Mouse (Mus musculus) thymus, postnatal 4 days (tissue): ENCODE data around the gene Lsmem1.
A peak's percentile ranks its signal among the peaks of the same experiment; 100 is the strongest.

Experiments
- DNase-seq: peaks from one replicate; pipeline ENCODE4 v3.0.0; 2021

The Lsmem1 gene

DNA sequence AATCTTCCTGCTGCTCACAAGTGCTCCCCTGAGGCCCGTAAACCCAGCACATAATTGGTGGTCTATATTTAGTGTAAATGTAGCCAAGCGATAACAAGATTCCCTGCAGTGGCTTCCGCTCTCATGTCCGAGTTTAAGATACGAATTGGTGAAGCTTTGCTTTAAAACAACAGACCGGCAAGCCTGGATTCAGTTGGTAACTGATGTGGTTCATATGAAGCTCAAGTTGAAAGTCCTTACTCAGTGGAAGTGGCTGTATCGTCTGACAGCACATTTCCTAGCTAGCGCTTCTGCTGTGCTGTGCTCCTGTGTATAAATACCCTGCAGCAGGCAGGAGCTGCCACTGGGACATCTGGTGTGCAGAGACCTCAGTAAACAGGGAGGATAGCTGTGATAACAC, at the start of gene Lsmem1:
Gene Lsmem1 (minus strand): TSS at position 189 of the 400 bp plus-strand sequence.
- peak; percentile 67 for DNase-seq

DNA sequence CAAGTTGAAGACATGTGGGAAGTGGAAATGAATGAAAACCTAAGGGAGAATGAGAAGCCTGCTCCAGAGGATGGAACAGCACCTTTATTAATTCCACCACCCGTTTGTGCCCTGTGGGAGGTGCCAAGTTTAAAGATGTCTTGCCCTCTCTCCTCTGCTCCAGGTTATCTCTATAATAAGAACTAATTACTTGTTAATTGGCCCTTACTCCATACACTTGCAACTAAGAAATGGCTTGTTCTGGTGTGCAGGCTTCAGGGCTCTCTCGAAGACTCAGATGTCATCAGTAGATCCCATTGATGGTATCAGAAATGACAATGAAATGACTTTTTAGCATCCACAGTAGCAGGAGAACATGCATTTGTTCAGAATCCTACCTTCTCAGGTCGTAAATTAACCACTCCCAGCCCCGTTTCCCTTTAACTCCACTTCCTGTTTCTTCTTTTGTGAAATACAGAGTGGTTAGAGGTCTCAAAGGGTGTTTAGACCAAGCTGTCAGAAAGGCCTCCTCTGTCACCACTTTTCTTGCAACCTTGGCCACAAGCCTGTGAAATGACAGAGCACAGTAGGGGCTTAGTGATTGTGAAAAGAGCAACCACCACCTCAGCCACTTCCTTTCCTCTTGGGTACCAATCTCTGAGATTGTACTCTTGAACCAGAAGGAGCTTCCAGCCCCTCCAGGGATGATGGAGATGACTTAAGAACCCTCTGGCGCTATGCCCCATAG, 49.3 kb upstream of the Lsmem1 start, which contains the start of gene Ifrd1:
Gene Ifrd1 (minus strand): TSS at position 51 of the 727 bp plus-strand sequence.
- no peak for DNase-seq

DNA sequence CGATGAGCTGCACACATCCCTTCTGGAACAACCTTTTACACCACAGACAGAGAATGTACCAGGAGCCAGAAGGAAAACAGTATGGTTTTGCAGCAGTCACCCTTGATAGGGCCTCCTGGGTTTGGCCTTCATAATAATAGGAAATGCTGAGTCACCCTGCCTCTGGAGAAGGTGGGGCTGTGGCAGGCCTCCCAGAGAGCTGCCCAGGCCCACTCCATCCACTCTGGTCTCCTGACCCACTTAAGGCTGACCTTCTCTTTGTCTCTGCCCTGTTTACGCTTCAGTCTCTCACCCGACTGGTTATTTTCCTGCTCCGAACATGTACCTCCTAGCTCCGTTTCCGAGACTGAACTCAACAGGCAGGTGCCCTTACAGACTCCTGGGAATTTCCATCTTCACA, 48.7 kb upstream of the Lsmem1 start:
- DNase-seq = no peak

DNA sequence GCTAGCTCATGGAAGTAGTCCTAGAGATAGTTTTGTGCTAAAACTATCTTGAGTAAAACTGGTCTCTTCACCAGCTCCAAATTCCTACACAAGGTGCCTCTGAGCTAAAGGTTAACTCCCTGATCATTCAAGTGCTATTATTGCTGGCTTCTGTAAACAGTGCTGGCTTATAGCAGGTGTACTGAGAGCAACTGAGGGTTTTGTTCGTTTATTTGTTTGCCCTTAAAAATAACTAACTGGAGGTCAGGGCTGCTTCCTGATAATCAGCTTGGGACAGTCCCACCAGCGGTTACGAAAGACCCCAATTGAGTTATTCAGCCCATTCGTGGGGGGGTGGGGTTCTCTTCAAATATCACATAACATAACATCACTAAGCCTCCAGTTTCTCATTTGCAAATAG, 48.1 kb upstream of the Lsmem1 start:
- no peak for DNase-seq

DNA sequence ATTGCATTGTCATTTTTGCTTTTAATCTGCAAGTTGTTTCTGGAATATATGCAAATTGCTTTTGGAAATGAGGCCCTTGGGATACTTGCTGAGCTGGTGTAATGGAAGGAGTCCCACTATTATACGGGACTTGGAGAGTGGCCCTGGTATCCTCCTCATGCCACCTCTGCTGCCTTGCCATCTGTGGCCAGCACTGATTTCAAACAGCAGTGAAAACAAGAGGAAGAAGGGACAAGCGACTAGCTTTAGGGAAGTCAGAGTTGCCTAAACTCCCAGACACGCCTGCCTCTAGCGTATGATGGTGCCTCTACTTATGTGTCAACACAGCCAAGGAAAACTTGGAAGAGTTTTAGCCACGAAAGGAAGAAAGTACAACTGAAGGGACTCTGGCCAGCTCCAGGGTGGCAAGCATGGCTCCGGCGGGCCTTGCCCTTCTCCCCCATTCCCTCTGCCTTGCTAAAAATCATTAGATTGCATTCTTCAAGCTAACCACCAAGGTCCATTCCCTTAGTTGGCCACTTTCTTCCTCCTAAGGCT, 46.2 kb upstream of the Lsmem1 start:
- DNase-seq = no peak

DNA sequence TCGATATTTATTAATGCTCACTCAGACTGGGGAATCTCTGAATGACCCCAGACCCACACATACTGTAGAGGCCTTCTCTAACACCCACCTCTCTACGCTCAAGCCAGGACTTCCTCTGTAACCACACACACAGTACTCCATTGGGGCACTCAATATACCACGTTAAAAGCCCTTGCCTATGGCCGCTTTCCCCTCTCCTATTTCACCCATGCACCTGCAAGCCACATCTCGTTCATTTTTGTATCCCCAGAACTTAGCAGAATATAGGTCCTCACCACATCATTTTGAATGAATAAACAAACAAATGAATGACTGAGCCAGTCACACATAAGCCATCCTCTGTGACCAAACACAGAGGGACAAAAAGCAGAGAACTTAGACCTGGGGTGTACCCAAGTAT, 45.6 kb upstream of the Lsmem1 start:
- no peak for DNase-seq

DNA sequence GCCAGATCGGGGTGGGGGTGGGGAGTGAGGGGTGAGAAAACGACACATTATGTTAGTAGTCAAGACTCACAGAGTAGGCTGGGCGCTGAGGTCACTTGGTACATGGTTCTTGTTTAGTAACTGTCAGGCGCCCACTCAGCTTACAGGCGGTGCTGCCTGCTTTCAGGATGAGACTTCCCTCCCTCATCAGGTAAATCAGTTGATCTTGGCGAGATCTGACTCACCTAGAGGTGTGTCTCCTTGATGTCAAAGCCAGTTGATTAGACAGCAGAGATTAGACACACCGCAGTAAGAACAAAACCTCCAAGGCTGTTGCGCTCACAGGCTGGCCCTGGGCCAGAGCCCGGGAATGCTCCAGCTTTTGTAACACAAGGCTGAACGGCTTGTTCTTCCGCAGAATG, 44.5 kb upstream of the Lsmem1 start:
- DNase-seq = no peak

DNA sequence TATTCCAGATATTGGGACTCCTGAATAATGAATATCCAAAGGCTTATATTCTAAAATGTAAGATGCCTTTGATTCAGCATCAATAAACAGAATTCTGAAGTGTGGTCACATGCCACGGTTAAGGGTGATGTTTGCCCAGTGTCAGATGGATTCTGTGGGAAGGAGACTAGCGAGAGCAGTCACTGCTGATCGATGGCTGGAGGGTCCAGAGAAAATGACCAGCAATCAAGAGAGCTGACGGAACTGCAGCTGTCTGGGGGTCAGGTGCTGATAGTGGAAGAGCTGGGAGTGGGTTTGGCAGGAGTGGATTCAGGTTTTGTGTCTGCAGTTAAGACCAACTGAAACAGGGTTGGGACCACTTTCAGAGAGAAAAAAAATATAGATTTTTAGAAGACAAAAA, 44.0 kb upstream of the Lsmem1 start:
- no peak for DNase-seq

DNA sequence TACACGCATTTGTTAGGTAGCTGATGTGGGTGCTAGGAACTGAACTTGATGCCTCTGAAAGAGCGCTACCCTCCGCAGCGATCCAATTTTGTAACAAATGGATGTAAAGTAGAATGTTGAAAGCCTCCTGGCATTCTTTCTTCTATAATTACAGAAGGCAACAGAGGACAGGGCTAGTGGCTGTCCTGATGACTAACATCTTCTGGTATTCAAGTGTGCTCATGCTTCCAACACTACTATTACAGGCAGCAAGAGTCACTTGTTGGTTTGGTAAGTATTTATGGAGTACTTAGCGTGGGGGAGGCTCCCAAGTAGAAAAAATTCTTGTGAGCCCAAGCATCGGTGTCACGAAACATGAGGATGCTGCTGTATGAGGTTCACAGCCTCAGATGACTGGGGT, 39.9 kb upstream of the Lsmem1 start:
- DNase-seq = no peak

DNA sequence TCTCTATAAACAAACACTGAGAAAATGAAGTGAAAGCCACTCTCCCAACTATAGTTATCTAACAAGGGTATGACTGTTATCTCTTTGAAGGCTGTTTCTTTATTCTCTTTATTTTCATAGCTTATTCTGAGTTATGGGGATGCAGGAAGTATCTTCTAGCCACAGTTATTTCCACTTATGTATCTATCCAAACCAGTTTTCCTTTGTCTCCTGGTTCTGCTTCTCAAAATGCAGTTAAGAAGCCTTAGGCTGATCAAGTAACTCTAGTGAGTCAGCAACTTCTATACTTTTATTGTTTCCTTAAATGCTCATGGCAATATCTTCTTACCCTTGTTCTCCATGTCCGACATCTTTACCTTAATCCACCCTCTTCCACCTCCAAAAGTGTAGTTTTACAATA, 32.9 kb upstream of the Lsmem1 start:
- no peak for DNase-seq

DNA sequence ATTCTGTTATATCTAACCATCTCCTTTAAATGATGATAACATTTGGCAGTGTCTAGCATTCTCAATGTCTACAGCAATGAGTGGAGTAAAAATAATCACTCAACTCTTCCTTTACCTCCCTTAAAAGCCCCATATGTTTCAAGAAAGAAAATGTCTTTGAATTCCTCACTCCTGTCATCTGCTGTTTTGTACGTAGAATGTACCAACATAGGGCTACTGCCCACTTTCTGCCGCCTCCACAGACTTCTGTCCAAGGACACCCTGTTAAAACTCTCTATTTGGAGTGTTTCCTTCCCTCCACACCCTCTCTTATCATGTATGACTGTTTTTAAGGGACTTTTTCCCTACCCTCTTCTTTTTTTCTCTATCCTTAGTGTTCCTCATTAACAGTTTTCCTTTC, 32.3 kb upstream of the Lsmem1 start:
- DNase-seq = no peak

DNA sequence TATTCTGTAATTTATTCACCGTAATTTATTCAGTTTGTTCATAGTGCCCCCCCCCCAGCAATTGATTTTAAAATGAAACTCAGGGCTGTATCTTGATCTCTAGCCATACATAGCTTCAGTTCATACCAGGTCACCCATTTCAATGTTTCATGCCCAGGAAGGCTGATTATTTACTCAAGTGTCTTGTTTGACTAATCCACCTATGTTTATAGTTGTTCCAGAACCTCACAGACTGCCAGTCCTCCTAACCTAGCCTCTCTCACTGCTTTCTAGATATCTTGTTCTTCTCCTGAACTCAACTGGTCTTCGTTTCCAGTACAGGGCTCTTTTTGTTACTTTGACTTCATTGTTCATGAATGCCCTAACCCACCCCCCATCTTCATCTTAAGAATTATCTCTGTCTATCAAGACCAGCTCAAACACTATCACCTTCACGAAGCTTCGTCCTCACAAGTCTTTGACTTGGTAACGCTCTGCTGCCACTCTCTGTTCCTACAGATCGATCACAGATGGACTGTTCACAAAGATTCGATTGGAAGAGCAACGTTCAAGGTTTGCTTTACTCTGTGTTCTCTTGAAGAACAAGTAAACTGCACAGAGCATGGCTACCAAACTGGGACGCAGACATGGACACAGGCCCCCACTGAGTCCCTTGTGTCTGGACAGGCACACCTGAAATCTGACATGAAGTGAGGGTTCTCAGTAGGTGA, 25.0 kb upstream of the Lsmem1 start:
- DNase-seq = no peak

DNA sequence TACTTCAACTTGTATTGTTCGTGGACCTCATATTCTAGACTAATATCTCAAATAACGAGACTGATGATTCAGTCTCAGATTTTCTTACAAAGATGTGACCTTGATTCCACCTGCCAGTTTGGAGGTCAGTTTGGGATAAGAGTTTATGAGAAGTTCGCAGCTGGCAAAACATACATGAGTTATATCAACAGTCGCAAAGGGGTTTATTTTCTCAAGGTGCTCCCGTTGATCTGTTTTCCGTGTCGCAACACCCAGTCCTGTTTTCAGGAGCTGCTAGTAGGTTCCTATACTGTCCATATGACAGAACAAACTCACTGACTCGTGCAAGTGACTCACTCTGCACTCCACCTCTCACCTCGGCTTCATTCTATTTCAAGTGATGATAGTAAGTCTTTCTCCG, 24.4 kb upstream of the Lsmem1 start:
- no peak for DNase-seq

DNA sequence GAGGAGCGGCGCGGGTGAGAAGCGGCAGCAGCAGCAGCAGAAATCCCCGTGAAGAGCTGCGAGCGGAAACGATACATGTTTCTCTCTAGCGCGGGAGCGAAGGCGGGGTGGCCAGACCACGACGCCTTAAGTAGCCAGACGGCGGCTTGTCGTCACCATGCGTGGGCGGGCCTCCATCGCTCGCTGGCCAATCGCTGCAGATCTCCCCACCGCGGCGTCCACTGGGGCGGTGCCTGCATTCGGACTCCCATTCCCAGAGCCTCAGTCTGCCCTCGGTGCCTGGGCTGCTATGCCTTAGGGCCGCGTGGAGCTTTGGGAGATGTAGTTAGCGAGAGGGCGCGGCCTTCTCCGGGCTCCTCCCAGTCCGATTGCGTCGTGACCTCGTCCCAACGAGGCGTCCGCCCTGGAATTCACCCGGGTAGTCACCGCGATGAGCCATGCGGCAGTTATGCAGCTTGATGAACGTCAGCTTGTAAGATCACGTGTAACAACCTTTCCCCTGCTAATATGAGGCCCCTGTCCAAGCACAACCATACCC, 23.9 kb upstream of the Lsmem1 start:
- DNase-seq = peak; percentile 99

DNA sequence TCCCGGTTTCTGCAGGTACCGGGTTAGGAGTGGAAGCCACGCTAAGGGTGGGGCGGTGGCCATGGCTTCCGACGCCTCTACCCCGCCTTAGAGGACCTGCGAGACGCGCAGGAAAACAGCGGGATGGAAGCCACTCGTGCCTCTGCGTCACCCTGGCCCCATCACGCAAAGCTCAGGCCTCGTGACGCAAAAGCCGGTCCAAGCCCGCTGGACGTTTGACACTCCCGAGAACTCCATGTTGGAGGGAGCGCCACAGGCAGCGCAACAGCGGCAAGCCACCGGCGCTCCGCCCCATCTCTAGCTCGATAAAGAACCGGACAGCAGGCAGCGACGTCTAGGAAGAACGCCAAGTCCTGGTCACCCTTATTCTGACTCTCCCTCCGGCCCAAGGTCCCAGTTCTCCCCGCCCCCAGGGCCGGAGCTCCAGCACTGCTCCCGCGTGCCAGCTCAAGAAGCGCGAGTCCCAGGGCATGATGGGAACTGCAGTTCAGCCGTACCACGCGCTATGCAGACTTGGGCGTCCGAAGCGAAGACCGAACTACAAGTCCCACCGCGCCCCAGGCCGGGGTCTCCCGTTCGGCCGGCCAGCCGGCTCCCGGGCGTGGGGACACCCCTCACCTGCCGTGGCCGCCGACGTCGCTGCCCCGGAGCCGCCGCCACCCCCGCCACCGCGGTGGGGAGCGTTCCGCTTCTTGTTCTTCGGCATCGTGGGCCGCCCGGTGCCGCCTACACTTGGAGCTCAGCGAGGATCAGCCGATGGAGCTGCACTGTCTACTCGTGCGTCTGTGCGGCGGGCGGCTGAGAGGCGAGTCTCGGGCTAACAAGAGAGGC, 23.2 kb upstream of the Lsmem1 start:
- peak; percentile 90 for DNase-seq

DNA sequence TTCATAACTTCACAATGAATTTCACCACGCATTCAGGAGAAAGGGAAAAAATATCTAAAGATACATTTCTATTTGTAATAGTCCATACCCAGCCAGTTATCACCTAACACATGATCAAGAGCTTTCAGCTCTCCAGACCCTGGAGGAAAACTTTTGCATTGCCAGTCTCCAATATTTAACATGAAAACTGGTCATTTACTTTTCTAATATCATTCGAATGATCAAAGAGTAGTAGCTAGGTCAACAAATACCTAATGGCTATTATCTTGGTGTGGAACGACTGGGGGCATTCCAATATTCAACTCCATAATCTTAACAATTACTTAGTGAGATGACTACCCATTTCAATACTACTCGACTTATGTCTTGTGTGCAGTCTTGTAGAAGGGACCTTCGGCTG, 22.3 kb upstream of the Lsmem1 start:
- DNase-seq = no peak

DNA sequence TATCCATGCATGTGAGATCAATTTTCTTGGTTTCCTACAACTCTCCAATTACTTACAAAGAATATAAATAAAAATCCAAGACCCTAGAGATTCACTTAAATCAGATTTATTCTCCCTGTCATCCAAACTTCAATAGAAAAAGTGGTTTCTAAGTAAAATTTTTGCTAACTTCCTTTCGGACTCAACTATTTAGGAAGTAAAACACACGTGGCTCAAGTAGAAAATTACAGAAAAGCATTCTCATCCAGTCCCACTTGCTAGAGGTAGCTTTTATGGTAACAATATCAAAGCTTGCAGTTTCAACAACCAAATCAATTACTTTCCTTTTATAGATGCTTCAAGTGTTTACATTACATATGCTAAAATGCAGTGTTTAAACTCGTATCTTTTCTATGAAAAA, 21.6 kb upstream of the Lsmem1 start:
- DNase-seq = no peak

DNA sequence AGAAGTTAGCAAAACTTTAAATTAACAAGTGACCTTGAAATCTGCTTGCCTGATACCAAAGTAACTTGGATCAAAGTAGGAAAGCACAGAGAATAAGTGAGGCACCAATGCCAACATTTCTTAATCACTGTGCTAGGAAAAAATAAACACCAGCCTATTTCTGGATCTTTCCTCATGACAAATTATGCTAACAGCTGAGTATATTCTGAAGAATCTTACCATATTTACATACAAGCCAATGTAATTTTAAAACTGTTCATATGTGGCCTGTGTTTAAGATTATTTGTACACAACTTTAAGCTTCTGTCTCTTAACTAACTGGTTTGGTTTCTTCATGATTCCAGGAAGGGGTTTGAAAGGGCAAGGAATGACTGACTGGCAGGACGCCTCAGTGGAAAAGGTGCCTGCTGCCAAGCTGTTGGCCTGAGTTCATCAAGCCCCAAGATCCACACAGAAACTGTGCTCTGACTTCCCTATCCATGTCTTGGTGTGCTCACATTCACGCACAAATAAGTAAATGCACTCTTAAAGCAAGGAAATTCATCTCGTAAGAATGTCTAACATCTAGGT, 20.8 kb upstream of the Lsmem1 start:
- DNase-seq = no peak

DNA sequence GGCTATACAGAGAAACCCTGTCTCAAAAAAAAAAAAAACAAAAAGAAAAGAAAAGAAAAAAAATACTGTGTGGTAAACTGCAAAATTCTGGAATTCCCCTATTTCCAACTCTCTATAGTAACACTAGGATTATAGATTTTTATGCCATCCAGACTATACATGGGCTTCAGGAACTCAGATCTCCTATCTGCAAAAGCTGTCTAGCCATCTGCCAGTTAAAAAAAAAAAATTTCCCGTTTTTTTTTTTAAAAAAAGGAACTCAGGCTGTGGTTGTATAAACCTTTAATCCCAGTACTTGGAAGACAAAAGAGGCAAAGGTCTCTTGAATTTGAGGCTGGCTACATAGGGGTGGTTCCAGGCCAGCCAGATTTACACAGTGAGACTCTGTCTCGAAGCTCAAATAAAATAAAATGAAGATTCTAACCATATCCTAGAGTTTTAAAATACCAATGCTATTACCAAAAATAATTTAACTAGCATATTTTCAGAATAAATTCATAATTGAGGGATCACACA, 19.2 kb upstream of the Lsmem1 start:
- no peak for DNase-seq

DNA sequence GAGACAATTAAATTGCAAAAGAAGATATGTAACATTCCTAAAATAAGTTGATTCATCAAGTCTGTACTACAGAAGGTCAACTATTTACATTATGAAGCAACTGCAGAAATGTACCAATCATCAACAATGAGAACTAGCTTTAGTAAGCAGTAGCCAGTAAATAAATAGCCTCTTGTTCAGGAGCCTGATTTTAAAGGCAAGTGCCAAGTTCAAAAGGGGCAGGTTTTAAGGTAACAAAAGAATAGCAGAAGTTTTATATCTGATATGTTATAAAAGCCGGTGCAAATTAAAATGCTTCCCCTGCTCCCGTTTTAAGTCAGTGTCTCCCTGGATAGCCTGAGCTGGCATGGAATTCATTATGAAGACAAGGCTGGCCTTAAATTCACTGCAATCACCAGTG, 18.5 kb upstream of the Lsmem1 start:
- DNase-seq = no peak

DNA sequence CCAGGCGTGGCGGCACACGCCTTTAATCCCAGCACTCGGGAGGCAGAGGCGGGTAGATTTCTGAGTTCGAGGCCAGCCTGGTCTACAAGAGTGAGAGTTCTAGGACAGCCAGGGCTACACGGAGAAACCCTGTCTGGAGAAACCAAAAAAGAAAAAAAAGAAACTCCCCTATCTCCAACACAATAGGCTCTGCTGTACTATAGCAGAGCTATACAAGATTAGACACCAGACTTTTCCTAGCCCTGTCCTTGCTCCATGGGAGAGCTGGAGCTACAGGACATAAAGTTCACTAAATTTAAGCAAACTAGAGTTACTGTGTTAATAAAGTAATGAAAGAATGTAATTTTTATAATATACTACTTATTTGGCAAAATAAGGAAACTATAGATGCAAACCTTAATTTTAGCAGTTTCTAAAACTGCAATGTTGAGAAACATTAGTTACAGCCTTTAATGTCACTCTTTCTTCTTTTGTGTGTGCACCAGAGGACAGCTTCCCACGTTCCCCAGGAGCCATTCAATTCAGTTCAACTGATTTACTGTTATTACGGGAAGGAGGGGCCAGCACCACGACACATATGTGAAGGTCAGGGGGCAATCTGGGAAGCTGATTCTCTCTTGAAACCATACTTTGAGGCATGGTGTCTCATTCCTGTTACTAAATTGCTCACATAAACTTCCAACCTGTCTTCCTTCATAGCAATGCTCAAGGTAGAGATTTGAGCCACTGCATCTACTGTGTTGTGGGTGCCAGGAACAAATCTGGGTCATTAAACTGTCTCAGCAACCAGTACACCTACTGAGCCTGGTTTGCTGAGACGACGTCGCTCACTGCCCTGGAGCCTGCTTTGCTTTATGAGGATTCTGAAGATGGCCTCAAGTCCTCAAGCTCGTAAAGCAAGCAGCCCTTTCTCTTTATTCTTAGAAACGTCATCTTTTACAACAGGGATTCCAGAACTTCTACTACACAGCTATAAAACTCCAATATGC, 15.9 kb upstream of the Lsmem1 start:
- no peak for DNase-seq
